Mouse (Mus musculus): ENCODE measurements around the gene Plvap. TPM values are rescaled to one million over a fixed set of nuclear protein-coding genes. Genes with fewer than 3 reads are reported as not detected.

Plvap gene
- total and polyA plus RNA-seq, 3 experiments: 11.7 to 20.4 TPM; not detected in 1

DNA sequence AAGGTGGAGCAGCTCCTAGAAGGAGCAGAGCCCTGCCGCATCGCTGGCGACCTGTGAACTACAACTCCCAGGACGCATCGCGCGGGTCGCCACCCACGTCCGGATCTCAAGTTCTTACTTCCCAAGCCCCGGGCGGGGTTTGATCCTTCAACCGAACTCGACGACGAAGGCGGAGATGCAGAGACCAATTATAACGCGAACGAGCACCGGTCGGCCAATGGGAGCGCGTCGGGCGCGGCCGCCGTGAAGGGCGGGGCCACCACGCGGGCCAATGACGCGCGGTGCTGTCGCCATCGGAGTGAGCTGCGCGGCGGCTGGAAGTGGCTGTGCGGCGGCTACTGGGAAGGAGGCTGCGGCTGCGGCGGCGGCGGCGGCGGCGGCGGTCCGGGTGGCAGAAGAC, 42.6 kb downstream of the Plvap start, which contains the start of gene Dda1 (continued):
- TF ChIP-seq POLR2A (IDR thresholded peaks at IDR 0.05; ENCODE audit: control insufficient read depth in 1 of 2, insufficient read depth in 1 of 2, low read depth in 1 of 2, low read length in 2 of 2, poor library complexity in 1 of 2): peak; percentile 57 to 63; a peak in 3 of 4 replicates

DNA sequence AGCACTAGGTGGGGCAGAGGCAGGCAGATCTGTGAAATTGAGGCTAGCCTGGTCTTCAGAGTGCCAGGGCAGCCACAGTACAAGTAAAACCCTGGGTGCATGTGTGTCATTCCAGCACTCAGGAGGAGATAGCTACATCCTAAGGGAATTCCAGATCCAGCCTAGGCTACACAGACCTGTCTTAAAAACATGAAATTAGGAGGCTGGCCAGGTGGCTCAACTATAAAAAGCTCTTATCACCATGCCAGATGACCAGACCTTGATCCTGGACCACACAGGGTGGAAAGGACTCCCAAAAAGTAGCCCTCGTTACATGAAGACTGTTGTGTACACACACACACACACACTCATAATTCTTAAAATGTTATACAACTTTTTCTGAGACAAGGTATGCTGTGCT, 43.6 kb downstream of the Plvap start:
- H3K79me2 ChIP-seq (ENCODE audit: control insufficient read depth, insufficient read depth, low read length, poor library complexity): peaks cover 25% of the 10 kb centered on the region
- H3K9me3 ChIP-seq (replicated peaks; ENCODE audit: insufficient read depth, low read length): no peaks in the 10 kb centered on the region
- H3K36me3 ChIP-seq (ENCODE audit: control insufficient read depth in 1 of 2, insufficient read depth in 2 of 2, low read length in 2 of 2): peaks cover 0 to 11% of the 10 kb centered on the region in 2 experiments; a peak in 1 of 4 replicates
- no peaks in the 10 kb centered on the region for H3K27me3 ChIP-seq (ENCODE audit: control insufficient read depth in 1 of 2, insufficient read depth in 2 of 2, low read length in 2 of 2)
- no peak overlapping the region for H3K9ac ChIP-seq (ENCODE audit: control insufficient read depth, low read depth, low read length, poor library complexity, severe bottlenecking)
- no peak for TF ChIP-seq GABPA (IDR thresholded peaks at IDR 0.05; ENCODE audit: low read depth, low read length)
- no peak for TF ChIP-seq KAT2A (conservative IDR thresholded peaks at IDR 0.05; ENCODE audit: low read depth, low read length)
- no peak for TF ChIP-seq JUND (IDR thresholded peaks at IDR 0.05; ENCODE audit: low read depth, low read length)
- TF ChIP-seq SIN3A (IDR thresholded peaks at IDR 0.05; ENCODE audit: low read length): no peak
- TF ChIP-seq NRF1 (IDR thresholded peaks at IDR 0.05; ENCODE audit: insufficient read depth, low read depth, low read length, poor library complexity, severe bottlenecking): no peak
- no peak for TF ChIP-seq HCFC1 (IDR thresholded peaks at IDR 0.05; ENCODE audit: low read depth, low read length)
- no peak for TF ChIP-seq MYC (IDR thresholded peaks at IDR 0.05; ENCODE audit: low read depth, low read length)
- no peak for TF ChIP-seq GATA1 (IDR thresholded peaks at IDR 0.05; ENCODE audit: low read depth, low read length)
- TF ChIP-seq ZNF384 (IDR thresholded peaks at IDR 0.05; ENCODE audit: low read depth, low read length): no peak
- H3K4me3 ChIP-seq (ENCODE audit: control insufficient read depth in 1 of 2, insufficient read depth in 1 of 2, low read depth in 2 of 2, low read length in 2 of 2): no peak overlapping the region
- H3K27ac ChIP-seq (ENCODE audit: control insufficient read depth, low read depth, low read length): no peak overlapping the region
- H3K4me1 ChIP-seq (ENCODE audit: control insufficient read depth in 1 of 2, insufficient read depth in 2 of 2, low read length in 2 of 2): peaks cover 0 to 21% of the 10 kb centered on the region in 2 experiments; a peak in 2 of 4 replicates
- DNase-seq (ENCODE audit: low read depth, low spot score): no peak

DNA sequence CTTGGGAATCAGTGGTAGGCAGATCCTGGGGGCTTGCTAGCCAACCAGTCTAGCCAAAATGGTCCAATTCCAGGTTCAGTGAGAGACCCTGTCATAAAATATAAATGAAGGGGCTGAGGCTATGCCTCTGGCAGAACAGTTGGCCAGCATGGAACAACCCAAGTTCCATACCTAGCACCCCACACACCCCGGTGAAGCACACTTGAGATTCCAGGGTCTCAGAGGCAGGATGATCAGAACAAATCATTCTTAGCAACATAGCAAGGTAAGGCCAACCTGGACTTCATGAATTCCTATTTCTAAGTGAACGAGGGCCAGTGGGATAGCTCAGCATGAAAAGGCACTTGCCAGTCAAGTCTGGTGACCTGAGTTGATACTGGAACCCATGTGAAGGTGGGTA, 44.4 kb downstream of the Plvap start:
- no peak overlapping the region for H3K27ac ChIP-seq (ENCODE audit: control insufficient read depth, low read depth, low read length)
- H3K36me3 ChIP-seq (ENCODE audit: control insufficient read depth in 1 of 2, insufficient read depth in 2 of 2, low read length in 2 of 2): peaks cover 0 to 13% of the 10 kb centered on the region in 2 experiments; a peak in 1 of 4 replicates
- H3K79me2 ChIP-seq (ENCODE audit: control insufficient read depth, insufficient read depth, low read length, poor library complexity): peaks cover 25% of the 10 kb centered on the region
- no peak for TF ChIP-seq POLR2AphosphoS2 (IDR thresholded peaks at IDR 0.05; ENCODE audit: low read length)
- no peak for TF ChIP-seq POLR2AphosphoS5 (IDR thresholded peaks at IDR 0.05; ENCODE audit: borderline replicate concordance, low read depth, low read length)
- no peak for TF ChIP-seq ETS1 (IDR thresholded peaks at IDR 0.05; ENCODE audit: low read depth, low read length)
- no peak for TF ChIP-seq JUND (IDR thresholded peaks at IDR 0.05; ENCODE audit: low read depth, low read length)
- TF ChIP-seq NELFE (IDR thresholded peaks at IDR 0.05; ENCODE audit: low read depth, low read length): no peak
- no peak for TF ChIP-seq MXI1 (IDR thresholded peaks at IDR 0.05; ENCODE audit: low read depth, low read length)
- no peak for TF ChIP-seq TCF12 (IDR thresholded peaks at IDR 0.05; ENCODE audit: low read depth, low read length)
- no peak for TF ChIP-seq NRF1 (IDR thresholded peaks at IDR 0.05; ENCODE audit: insufficient read depth, low read depth, low read length, poor library complexity, severe bottlenecking)
- no peak for TF ChIP-seq ZNF384 (IDR thresholded peaks at IDR 0.05; ENCODE audit: low read depth, low read length)
- TF ChIP-seq ZMIZ1 (IDR thresholded peaks at IDR 0.05; ENCODE audit: low read depth, low read length): no peak
- no peak for TF ChIP-seq UBTF (IDR thresholded peaks at IDR 0.05; ENCODE audit: borderline replicate concordance, insufficient read depth, low read depth, low read length)
- no peak for TF ChIP-seq CHD1 (IDR thresholded peaks at IDR 0.05; ENCODE audit: low read depth, low read length)
- H3K4me3 ChIP-seq (ENCODE audit: control insufficient read depth in 1 of 2, insufficient read depth in 1 of 2, low read depth in 2 of 2, low read length in 2 of 2): no peak overlapping the region
- H3K9me3 ChIP-seq (replicated peaks; ENCODE audit: insufficient read depth, low read length): no peaks in the 10 kb centered on the region
- no peak overlapping the region for H3K9ac ChIP-seq (ENCODE audit: control insufficient read depth, low read depth, low read length, poor library complexity, severe bottlenecking)
- no peak for DNase-seq (ENCODE audit: low read depth, low spot score)
- H3K27me3 ChIP-seq (ENCODE audit: control insufficient read depth in 1 of 2, insufficient read depth in 2 of 2, low read length in 2 of 2): no peaks in the 10 kb centered on the region
- H3K4me1 ChIP-seq (ENCODE audit: control insufficient read depth in 1 of 2, insufficient read depth in 2 of 2, low read length in 2 of 2): peaks cover 0 to 24% of the 10 kb centered on the region in 2 experiments; a peak in 2 of 4 replicates

All from MEL (cell line).